9 mouse cellular contexts compared by ENCODE assay signal in the genomic region with DNA sequence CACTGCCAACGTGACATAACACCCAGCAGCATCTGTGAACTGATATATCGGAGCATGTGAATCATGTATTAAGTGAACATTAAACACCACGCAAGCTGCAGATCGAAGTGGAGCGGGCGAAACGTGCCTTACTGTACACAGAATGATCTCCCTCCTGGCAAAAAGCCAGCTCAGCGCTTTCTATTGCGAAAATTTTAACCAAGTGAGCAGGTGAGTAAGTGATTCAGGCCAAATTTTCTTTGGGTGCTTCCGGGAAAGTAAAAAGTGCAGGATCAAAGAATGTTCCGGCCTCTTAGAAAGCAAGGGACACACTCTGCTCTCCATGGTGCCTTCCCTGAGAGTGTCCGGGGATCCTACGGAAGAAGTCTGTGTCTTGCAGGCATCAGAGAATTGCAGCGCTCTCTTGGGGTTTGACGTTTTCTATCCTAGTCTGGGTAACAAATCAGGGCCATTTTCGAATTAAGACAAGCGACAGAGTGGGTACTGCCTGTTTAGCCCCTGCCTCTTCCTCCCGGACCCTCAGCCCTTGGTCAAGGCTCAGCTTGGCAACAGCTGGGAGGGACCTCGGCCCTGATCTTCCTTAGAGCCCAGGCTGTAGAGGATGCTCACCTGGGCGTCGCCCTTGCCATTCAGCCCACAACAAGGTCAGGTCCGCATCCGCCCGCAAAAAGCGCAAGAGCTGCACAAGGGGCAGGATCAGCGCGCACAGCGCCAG. TPM values are rescaled to one million over a fixed set of nuclear protein-coding genes. Genes with fewer than 3 reads are reported as not detected.
DNase-seq lines count a peak whose midpoint lies in the region; ATAC-seq and TF ChIP-seq lines count a peak whose summit lies in the region.
"Had no signal": no experiment of that assay in that cellular context is flagged by ENCODE, and none has a peak within 500 bp of the region (broad histone marks: within the 10 kb centered on the region; RNA-seq: fewer than 3 reads in every experiment).

No protein-coding gene starts in this region.

- H3K4me2 ChIP-seq in forebrain, embryonic 12.5 days = peak overlapping the region; percentile 80
- H3K4me2 ChIP-seq in hindbrain, postnatal 0 days (ENCODE audit: low read depth, low read length) = peak overlapping the region; percentile 94
- peak overlapping the region; percentile 82 for H3K4me2 ChIP-seq in limb, embryonic 11.5 days (ENCODE audit: low read depth, severe bottlenecking)

- peak overlapping the region; percentile 61 for H3K9ac ChIP-seq in forebrain, embryonic 12.5 days
- peak overlapping the region; percentile 57 for H3K9ac ChIP-seq in hindbrain, postnatal 0 days (replicated peaks; ENCODE audit: low read length)
- peak overlapping the region; percentile 51 for H3K9ac ChIP-seq in limb, embryonic 11.5 days (ENCODE audit: low read length)

- ATAC-seq in forebrain, embryonic 12.5 days (ENCODE audit: low FRiP score) = peak; percentile 72
- no peak; the same call in none of the 2 replicates for ATAC-seq in hindbrain, postnatal 0 days
- no peak for ATAC-seq in limb, embryonic 11.5 days (ENCODE audit: insufficient number of reproducible peaks, low FRiP score, low TSS enrichment, low read depth)

- H3K4me3 ChIP-seq in forebrain, embryonic 12.5 days (replicated peaks) = peak overlapping the region; percentile 56
- H3K4me3 ChIP-seq in hindbrain, postnatal 0 days (ENCODE audit: low read length) = peak overlapping the region; percentile 60
- H3K4me3 ChIP-seq in limb, embryonic 11.5 days (ENCODE audit: low read depth, low read length) = peak overlapping the region; percentile 48

- TF ChIP-seq POLR2A in brain, embryonic 14.5 days (IDR thresholded peaks at IDR 0.05; ENCODE audit: borderline replicate concordance, extremely low read depth, insufficient read depth, insufficient read length, poor library complexity, severe bottlenecking) = no peak

- peaks cover 14% of the 10 kb centered on the region for H3K4me1 ChIP-seq in forebrain, embryonic 12.5 days
- H3K4me1 ChIP-seq in hindbrain, postnatal 0 days (ENCODE audit: insufficient read depth, low read length) = 0 out of 2 replicates have a peak, but pooled peaks cover 3% of the 10 kb centered on the region
- no peaks in the 10 kb centered on the region; the same call in 1 of the 2 replicates for H3K4me1 ChIP-seq in limb, embryonic 11.5 days (ENCODE audit: control insufficient read depth, insufficient read depth, low read length)

- TF ChIP-seq CTCF in brain, embryonic 14.5 days (IDR thresholded peaks at IDR 0.05; ENCODE audit: borderline replicate concordance, extremely low read depth, insufficient read depth, insufficient read length) = no peak
- TF ChIP-seq CTCF in hindbrain, postnatal 0 days (IDR thresholded peaks at IDR 0.05; ENCODE audit: low read depth) = no peak

- 12% methylated on average over 28 of the region's 28 CpGs for WGBS in forebrain, embryonic 12.5 days
- 4% methylated on average over 28 of the region's 28 CpGs for WGBS in hindbrain, postnatal 0 days
- 12% methylated on average over 27 of the region's 28 CpGs for WGBS in limb, embryonic 11.5 days

- DNase-seq in retina, embryonic 14.5 days (ENCODE audit: low spot score) = peak; percentile 14
- DNase-seq in retina, postnatal 1 day = no peak
- peak; percentile 59 for DNase-seq in brain, embryonic 14.5 days (ENCODE audit: low read depth)
- DNase-seq in hindbrain, postnatal 0 days (ENCODE audit: low spot score) = peak; percentile 68
- no peak for DNase-seq in limb, embryonic 11.5 days (ENCODE audit: low spot score)
- DNase-seq in mesoderm, embryonic 11.5 days (ENCODE audit: low read depth, low spot score) = peak; percentile 29
- peak; percentile 18 for DNase-seq in telencephalon, adult 2 months (ENCODE audit: low read depth, low spot score)

- H3K27me3 ChIP-seq in forebrain, embryonic 12.5 days = peaks cover 13% of the 10 kb centered on the region
- no peaks in the 10 kb centered on the region for H3K27me3 ChIP-seq in hindbrain, postnatal 0 days (ENCODE audit: insufficient read depth, low read length)
- no peaks in the 10 kb centered on the region for H3K27me3 ChIP-seq in limb, embryonic 11.5 days (ENCODE audit: control insufficient read depth, insufficient read depth, low read length)

- H3K9me3 ChIP-seq in forebrain, embryonic 12.5 days = no peaks in the 10 kb centered on the region
- H3K9me3 ChIP-seq in hindbrain, postnatal 0 days (ENCODE audit: low read length) = no peaks in the 10 kb centered on the region
- no peaks in the 10 kb centered on the region for H3K9me3 ChIP-seq in limb, embryonic 11.5 days (ENCODE audit: control insufficient read depth, low read length)

- 0 out of 2 replicates have a peak overlapping the region, but pooled peaks have one; percentile 10 for H3K27ac ChIP-seq in forebrain, embryonic 12.5 days
- peak overlapping the region; percentile 61 for H3K27ac ChIP-seq in hindbrain, postnatal 0 days
- no peak overlapping the region for H3K27ac ChIP-seq in limb, embryonic 11.5 days (replicated peaks; ENCODE audit: low read depth, low read length)

- H3K36me3 ChIP-seq in forebrain, embryonic 12.5 days (replicated peaks) = no peaks in the 10 kb centered on the region
- no peaks in the 10 kb centered on the region for H3K36me3 ChIP-seq in hindbrain, postnatal 0 days (ENCODE audit: insufficient read depth, low read length)
- H3K36me3 ChIP-seq in limb, embryonic 11.5 days (ENCODE audit: control insufficient read depth, insufficient read depth, low read length) = no peaks in the 10 kb centered on the region

RNA-seq across cellular contexts. Expression of gene Dhrs7, which starts 0.5 kb away (rescaled TPM):
- 6.0 and 6.8 TPM in 2 replicates for polyA plus RNA-seq in brain, embryonic 14.5 days (2012; rRNA removed)
- 5.2 and 5.9 TPM in 2 replicates for polyA plus RNA-seq in forebrain, embryonic 12.5 days (2016; fragmentation: Nextera tagmentation; extraction: Ambion mirVana)
- total RNA-seq in hindbrain, postnatal 0 days (2014; rRNA removed) = 14.4 and 14.7 TPM in 2 replicates
- polyA plus RNA-seq in hindbrain, postnatal 0 days (2015; fragmentation: Nextera tagmentation; extraction: Ambion mirVana) = 31.9 and 34.6 TPM in 2 replicates
- 3.7 and 5.6 TPM in 2 replicates for polyA plus RNA-seq in limb, embryonic 11.5 days (2014; fragmentation: Nextera tagmentation; extraction: Ambion mirVana)

RNA-seq across cellular contexts. Expression of gene Gm4756, which starts 14.7 kb away (rescaled TPM):
- polyA plus RNA-seq in brain, embryonic 14.5 days (2012; rRNA removed) = not detected in 2 replicates
- not detected in 2 replicates for polyA plus RNA-seq in forebrain, embryonic 12.5 days (2016; fragmentation: Nextera tagmentation; extraction: Ambion mirVana)
- not detected in 2 replicates for total RNA-seq in hindbrain, postnatal 0 days (2014; rRNA removed)
- not detected in 2 replicates for polyA plus RNA-seq in hindbrain, postnatal 0 days (2015; fragmentation: Nextera tagmentation; extraction: Ambion mirVana)
- polyA plus RNA-seq in limb, embryonic 11.5 days (2014; fragmentation: Nextera tagmentation; extraction: Ambion mirVana) = not detected in 2 replicates
- total RNA-seq: left cerebral cortex, postnatal 36 days had no signal

Comparison
In these comparisons a context has a peak if more than half of its experiments do, and no peak if none do; other contexts are left out.
1. DNase-seq: peak in retina, embryonic 14.5 days (single experiment), brain, embryonic 14.5 days (single experiment), hindbrain, postnatal 0 days (single experiment), mesoderm, embryonic 11.5 days (single experiment) and telencephalon, adult 2 months (single experiment); none in retina, postnatal 1 day (single experiment) and limb, embryonic 11.5 days (single experiment).
2. Peak in every context shown above with its lines, with median percentiles within 50 percentile points of each other: H3K4me2 ChIP-seq, H3K4me3 ChIP-seq and H3K9ac ChIP-seq.